Mouse (Mus musculus) heart, embryonic 16.5 days (tissue): ENCODE results near the gene Dyrk4. TPM values are rescaled to one million over a fixed set of nuclear protein-coding genes. Genes with fewer than 3 reads are reported as not detected.

Experiments
- ATAC-seq: fragments of 200-750 bp; cut with Nextera tagmentation; replicated peaks from 2 replicates; pipeline ENCODE4 v1.8.0; 2017; ENCODE audit warnings: moderate number of reproducible peaks; ENCODE audit not compliant: insufficient read depth, low FRiP score; ENCODE audit errors: extremely low read depth
- H3K27ac ChIP-seq: fragments of 300-500 bp; sonication (generic); 2 replicates; pipeline ENCODE4 v1.5.1; 2014; ENCODE audit warnings: mild to moderate bottlenecking, low read length, control low read depth, moderate library complexity
- H3K27me3 ChIP-seq: fragments of 300-500 bp; sonication (generic); 2 replicates; pipeline ENCODE4 v1.6.1; 2014; ENCODE audit warnings: low read length, mixed read lengths; ENCODE audit not compliant: control insufficient read depth, insufficient read depth
- H3K36me3 ChIP-seq: fragments of 300-500 bp; sonication (generic); 2 replicates; pipeline ENCODE4 v1.6.1; 2014; ENCODE audit not compliant: control insufficient read depth, insufficient read depth
- H3K4me1 ChIP-seq: fragments of 300-500 bp; sonication (generic); 2 replicates; pipeline ENCODE4 v1.6.1; 2014; ENCODE audit warnings: low read length, mixed read lengths; ENCODE audit not compliant: control insufficient read depth, insufficient read depth
- H3K4me2 ChIP-seq: fragments of 300-500 bp; sonication (generic); 2 replicates; pipeline ENCODE4 v1.6.1; 2014; ENCODE audit warnings: low read depth, mild to moderate bottlenecking, control low read depth, low read length
- H3K4me3 ChIP-seq: fragments of 300-500 bp; sonication (generic); 2 replicates; pipeline ENCODE4 v1.5.1; 2014; ENCODE audit warnings: mild to moderate bottlenecking, control low read depth, low read length
- H3K9ac ChIP-seq: fragments of 300-500 bp; sonication (generic); 2 replicates; pipeline ENCODE4 v1.6.1; 2014; ENCODE audit warnings: low read length, control low read depth
- H3K9me3 ChIP-seq: fragments of 300-500 bp; sonication (generic); replicated peaks from 2 replicates; pipeline ENCODE4 v1.6.1; 2016; ENCODE audit warnings: low read length; ENCODE audit not compliant: control insufficient read depth
- WGBS: fragments of 180-500 bp; shearing (Covaris S2); extraction: QIAGEN DNeasy Blood & Tissue Kit; methylation state at CpG from one replicate; pipeline ENCODE4 v1.1.7; 2014; 5-methylcytosine and 5-hydroxymethylcytosine counted together
- polyA plus RNA-seq: library from polyadenylated mRNA; unstranded; fragments of >200 nt; fragmentation: Nextera tagmentation; extraction: Ambion mirVana; gene quantifications from 2 replicates; pipeline ENCODE4 v1.2.1, GENCODE M21; 2015

Gene Dyrk4
- polyA plus RNA-seq, 1 experiment from 2014 or later: 0.59 TPM

DNA sequence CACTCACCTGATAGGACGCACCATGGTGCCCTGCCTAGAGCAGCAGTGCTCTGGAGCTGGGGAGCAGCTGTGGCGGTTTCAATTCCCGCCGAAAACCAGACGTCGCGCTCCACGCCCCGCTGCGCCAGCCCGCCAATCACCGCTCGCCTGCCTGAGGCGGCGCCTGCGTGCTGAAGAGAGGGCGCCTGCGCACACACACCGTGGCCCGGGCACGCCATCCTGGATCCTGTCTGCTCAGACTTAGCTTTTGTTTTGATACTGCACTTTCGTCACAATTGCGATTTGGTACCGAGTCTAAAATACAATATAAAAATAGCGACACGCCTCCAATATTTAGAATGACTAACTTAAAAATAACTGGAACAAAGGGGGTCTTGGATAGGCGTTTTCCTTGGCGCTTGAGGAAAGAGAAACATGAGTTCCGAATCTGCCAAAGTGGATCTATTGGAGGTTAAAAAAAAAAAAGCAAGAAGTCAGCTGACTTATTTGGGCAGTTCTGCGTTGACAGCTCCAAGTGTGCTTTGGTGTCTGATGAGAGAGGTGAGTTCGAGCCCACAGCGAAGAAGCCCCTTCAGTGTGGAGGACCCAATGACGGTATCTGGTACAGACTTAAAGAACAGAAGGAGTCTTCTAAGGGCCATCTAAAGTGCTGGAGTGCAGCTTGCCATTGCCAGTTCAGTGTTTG, 18.0 kb upstream of the Dyrk4 start, which contains the start of the genes Rad51ap1 and D6Wsu163e:
Rad51ap1 (minus strand) TSS at position 101 of the 685 bp plus-strand sequence.
D6Wsu163e (plus strand) TSS at position 476 of the 685 bp plus-strand sequence.
- Histone ChIP-seq H3K4me1 (peaks cover 19% of the 10 kb centered on the region), H3K36me3 (peaks cover 10% of the 10 kb centered on the region), H3K27me3 (no peaks in the 10 kb centered on the region), H3K9ac (peak within 1 kb of the TSS; percentile 84), H3K4me2 (peak within 1 kb of the TSS; percentile 95), H3K27ac (peak within 1 kb of the TSS; percentile 64), H3K9me3 (no peaks in the 10 kb centered on the region), H3K4me3 (peak within 1 kb of the TSS; percentile 87)
- WGBS: under 1% methylated on average over 33 of the region's 33 CpGs
- peak; percentile 99 for ATAC-seq

DNA sequence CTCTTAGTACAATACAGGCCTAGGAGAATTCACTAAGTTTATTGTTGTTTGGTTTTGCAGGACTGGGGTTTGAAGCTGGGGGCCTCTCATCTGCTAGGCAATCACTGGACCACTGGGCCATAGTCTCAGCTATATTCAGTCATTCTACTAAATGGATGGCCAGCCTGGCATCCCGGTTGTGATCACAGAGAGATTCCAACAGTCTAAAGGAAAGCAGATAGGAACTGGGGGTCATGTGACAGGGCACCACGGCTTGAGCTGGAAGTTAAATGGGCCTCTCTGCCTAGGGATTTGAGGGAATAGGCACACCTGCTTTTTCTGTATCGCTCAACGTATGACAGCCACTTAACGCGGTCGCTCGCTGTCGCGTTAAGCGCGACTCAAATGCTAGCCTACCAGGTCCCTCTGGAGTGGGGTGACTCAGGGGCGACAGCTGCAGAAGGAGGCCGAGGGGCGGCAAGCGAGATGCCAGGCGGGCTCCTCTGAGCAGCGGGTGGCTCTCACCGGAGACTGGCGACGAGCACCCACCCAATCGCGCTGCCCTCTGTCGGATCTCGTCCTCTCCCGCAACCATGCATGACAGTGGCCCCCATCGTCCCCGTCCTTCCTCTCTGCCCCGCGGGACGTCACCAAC, 17.3 kb upstream of the Dyrk4 start:
- Histone ChIP-seq H3K9ac (peak overlapping the region; percentile 84), H3K4me2 (peak overlapping the region; percentile 95), H3K4me1 (peaks cover 19% of the 10 kb centered on the region), H3K36me3 (peaks cover 15% of the 10 kb centered on the region), H3K9me3 (no peaks in the 10 kb centered on the region), H3K27me3 (no peaks in the 10 kb centered on the region), H3K4me3 (peak overlapping the region; percentile 87), H3K27ac (peak overlapping the region; percentile 42; the same call in 1 of the 2 replicates)
- WGBS: 1% methylated on average over 31 of the region's 31 CpGs
- ATAC-seq: no peak

- Histone ChIP-seq H3K4me3 (peak overlapping the region; percentile 87), H3K9ac (peak overlapping the region; percentile 84), H3K9me3 (no peaks in the 10 kb centered on the region), H3K36me3 (peaks cover 17% of the 10 kb centered on the region), H3K4me2 (peak overlapping the region; percentile 95), H3K27me3 (no peaks in the 10 kb centered on the region), H3K4me1 (peaks cover 19% of the 10 kb centered on the region), H3K27ac (no peak overlapping the region)
- 71% methylated on average over 2 of the region's 2 CpGs for WGBS
- no peak for ATAC-seq
Measured at GRCm38 (mm10) chr6:126938047-126938446, 16.4 kb upstream of the Dyrk4 start.

DNA sequence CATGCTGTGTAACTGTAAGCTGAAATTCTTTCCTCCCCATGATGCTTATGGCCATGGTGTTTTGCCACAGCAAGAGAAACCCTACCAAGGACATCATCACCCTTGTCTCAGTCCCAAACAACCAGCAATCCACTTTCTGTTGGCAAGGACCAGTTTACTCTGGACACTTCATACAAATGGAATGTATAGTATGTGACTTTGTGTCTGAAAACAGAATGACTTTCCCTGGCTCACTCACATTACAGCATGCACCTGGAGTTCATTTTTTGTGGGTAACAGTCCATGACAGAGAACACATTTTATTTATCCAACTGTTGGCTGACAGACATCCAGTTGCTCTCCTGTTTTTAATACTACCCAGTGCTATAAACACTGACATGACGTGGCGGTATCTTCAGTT, 11.3 kb upstream of the Dyrk4 start:
- H3K36me3 ChIP-seq: peaks cover 20% of the 10 kb centered on the region

GRCm38 (mm10) chr6:126914928-126915327, 6.7 kb downstream of the Dyrk4 start:
- 81% methylated on average over 5 of the region's 5 CpGs for WGBS
- no peaks in the 10 kb centered on the region for H3K27me3 ChIP-seq
- no peak overlapping the region for H3K9ac ChIP-seq
- no peak overlapping the region for H3K4me2 ChIP-seq
- no peak for ATAC-seq
- no peaks in the 10 kb centered on the region for H3K9me3 ChIP-seq
- no peaks in the 10 kb centered on the region for H3K36me3 ChIP-seq
- H3K4me3 ChIP-seq: no peak overlapping the region
- no peak overlapping the region for H3K27ac ChIP-seq
- H3K4me1 ChIP-seq: no peaks in the 10 kb centered on the region

More for the DNA sequence above, 11.3 kb upstream of the Dyrk4 start:
- Histone ChIP-seq H3K4me1 (0 out of 2 replicates have a peak, but pooled peaks cover 2% of the 10 kb centered on the region), H3K9me3 (no peaks in the 10 kb centered on the region), H3K27me3 (no peaks in the 10 kb centered on the region), H3K27ac (no peak overlapping the region), H3K9ac (no peak overlapping the region), H3K4me3 (no peak overlapping the region), H3K4me2 (no peak overlapping the region)
- 73% methylated on average over 2 of the region's 2 CpGs for WGBS
- no peak for ATAC-seq

DNA sequence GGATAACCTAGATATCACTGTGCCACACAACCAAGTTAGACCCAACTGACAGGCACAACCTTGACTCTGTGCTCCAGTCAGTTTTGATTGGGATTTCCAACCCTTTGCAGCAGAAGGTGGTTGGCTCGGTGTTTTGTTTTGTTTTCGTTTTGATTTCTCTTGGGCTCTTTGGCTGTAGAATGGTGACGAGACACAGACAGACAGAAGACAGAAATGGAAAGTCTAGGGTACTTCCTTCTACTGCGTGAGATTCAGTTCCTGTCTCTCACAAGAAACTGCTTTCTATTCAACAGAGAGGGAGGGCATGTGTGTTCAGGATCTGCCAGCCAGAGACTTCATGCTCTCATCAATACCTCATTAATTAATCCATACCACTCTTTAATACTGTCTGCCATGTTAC, 10.9 kb downstream of the Dyrk4 start:
- 59% methylated on average over 4 of the region's 4 CpGs for WGBS
- H3K36me3 ChIP-seq: no peaks in the 10 kb centered on the region

GRCm38 (mm10) chr6:126907876-126908275, 13.8 kb downstream of the Dyrk4 start:
- WGBS: 58% methylated on average over 3 of the region's 3 CpGs
- H3K4me1 ChIP-seq: no peaks in the 10 kb centered on the region
- no peak overlapping the region for H3K9ac ChIP-seq
- no peak overlapping the region for H3K27ac ChIP-seq
- H3K27me3 ChIP-seq: no peaks in the 10 kb centered on the region
- no peak overlapping the region for H3K4me2 ChIP-seq
- H3K9me3 ChIP-seq: no peaks in the 10 kb centered on the region
- H3K36me3 ChIP-seq: no peaks in the 10 kb centered on the region
- H3K4me3 ChIP-seq: no peak overlapping the region
- no peak for ATAC-seq

More for the DNA sequence above, 10.9 kb downstream of the Dyrk4 start:
- no peak overlapping the region for H3K9ac ChIP-seq
- no peaks in the 10 kb centered on the region for H3K9me3 ChIP-seq
- H3K4me3 ChIP-seq: no peak overlapping the region
- ATAC-seq: no peak
- no peak overlapping the region for H3K27ac ChIP-seq
- no peaks in the 10 kb centered on the region for H3K27me3 ChIP-seq
- H3K4me2 ChIP-seq: no peak overlapping the region
- no peaks in the 10 kb centered on the region for H3K4me1 ChIP-seq

GRCm38 (mm10) chr6:126907378-126907777, 14.3 kb downstream of the Dyrk4 start:
- Histone ChIP-seq H3K36me3 (no peaks in the 10 kb centered on the region), H3K4me1 (no peaks in the 10 kb centered on the region), H3K4me3 (no peak overlapping the region), H3K4me2 (no peak overlapping the region), H3K27me3 (no peaks in the 10 kb centered on the region), H3K9ac (no peak overlapping the region), H3K9me3 (no peaks in the 10 kb centered on the region), H3K27ac (no peak overlapping the region)
- ATAC-seq: no peak
- 71% methylated on average over 4 of the region's 5 CpGs for WGBS

DNA sequence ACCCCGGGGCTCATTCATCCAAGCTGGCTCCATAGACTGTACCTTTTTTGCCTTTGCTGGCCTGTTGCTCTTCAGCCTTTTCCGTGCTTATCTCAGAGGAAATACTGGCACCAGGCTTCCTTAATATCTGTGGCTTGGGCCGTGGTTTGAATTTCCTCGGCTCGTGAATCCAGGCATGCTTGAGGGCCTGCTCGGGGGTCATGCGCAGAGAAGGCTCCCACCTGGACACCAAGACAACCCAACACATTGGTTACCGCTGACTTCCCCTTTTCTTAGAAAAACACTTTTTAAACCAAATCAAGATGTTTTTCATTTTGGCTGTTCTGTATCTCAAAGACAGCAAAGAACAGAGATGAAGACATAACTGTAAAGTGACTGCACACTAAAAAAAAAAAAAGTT, 44.5 kb downstream of the Dyrk4 start:
- Histone ChIP-seq H3K4me2 (no peak overlapping the region), H3K27ac (no peak overlapping the region), H3K9ac (no peak overlapping the region), H3K4me1 (no peaks in the 10 kb centered on the region), H3K27me3 (0 out of 2 replicates have a peak, but pooled peaks cover 2% of the 10 kb centered on the region), H3K9me3 (no peaks in the 10 kb centered on the region), H3K4me3 (no peak overlapping the region), H3K36me3 (no peaks in the 10 kb centered on the region)
- no peak for ATAC-seq
- 66% methylated on average over 8 of the region's 8 CpGs for WGBS
